Mouse (Mus musculus): ENCODE data around the gene Nfib. TPM values are rescaled to one million over a fixed set of nuclear protein-coding genes. Genes with fewer than 3 reads are reported as not detected.

Nfib gene
- total RNA-seq, 2 experiments from 2014 or later = 119 to 122 TPM

GRCm38 (mm10) chr4:82415817-82416216 lies 289.7 kb downstream of the Nfib start:
- DNase-seq (ENCODE audit: low spot score) = no peak
- intact Hi-C loops (cut with DNase I) = no loop called here

DNA sequence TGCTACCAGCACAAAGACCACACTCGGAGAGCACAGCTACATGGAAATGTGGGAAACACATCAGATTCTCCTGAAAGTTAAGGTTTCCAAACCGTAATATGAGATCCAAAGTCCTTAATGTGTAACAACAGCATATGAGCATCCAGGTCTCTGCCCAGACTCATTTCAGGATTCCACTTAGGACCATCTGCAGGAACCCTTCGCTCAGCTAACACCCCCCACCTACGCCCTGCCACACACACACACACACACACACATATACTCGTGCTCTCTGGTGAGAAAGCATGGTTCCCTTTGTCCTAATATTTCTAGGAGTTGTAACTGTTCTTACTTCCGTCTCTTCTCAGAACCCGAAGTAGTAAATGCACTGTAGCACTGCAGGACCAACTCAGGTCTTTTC lies 292.9 kb downstream of the Nfib start:
- intact Hi-C loops (cut with DNase I) = no loop called here
- DNase-seq (ENCODE audit: low spot score) = no peak

GRCm38 (mm10) chr4:82411965-82412364 lies 293.6 kb downstream of the Nfib start:
- DNase-seq (ENCODE audit: low spot score) = no peak
- intact Hi-C loops (cut with DNase I) = no loop called here

DNA sequence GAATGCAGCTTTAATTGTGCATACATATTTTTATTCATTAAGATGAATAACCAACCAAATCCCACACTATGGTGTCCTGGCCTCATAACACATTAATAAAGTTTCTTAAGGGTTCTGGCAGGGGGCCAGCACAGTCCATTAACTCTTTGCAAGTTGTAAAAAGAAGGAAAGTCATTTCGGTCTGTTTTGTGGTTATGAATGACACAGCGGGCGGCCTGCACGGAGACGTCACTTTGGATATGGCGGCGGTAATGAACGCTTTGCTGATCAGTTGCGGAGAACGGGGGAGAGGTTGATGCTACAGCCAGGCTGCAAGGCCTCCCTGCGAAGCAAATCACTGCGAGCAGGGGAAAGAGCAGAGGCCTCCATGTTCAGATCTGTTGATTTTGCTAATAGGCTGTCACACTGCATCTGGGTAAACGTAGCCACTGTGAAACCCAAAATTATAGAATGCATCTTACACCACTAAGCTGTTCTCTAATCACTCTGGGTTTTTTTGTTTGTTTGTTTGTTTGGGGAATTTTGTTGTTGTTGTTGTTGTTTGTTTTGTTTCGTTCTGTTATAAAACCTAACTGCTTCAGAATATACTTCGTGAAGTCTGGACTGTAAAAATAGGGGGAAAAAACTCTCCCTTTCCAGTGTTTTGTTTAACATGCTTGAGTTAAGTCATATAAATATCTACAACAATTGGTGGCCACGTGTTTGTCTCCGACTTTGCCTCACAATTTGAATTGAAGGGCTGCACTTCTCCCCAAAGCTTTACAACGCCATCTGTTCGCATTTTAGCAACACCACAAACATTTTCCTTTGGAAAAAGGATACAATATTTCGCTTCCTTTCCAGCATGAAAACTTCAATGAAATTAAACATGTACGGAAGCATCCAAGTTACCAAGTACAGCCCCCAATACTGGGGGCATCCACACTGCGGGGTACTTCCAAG lies 296.8 kb downstream of the Nfib start:
- no peak for DNase-seq (ENCODE audit: low spot score)
- intact Hi-C loops (cut with DNase I) = no loop called here

- intact Hi-C loops (cut with DNase I) = no loop called here
- DNase-seq (ENCODE audit: low spot score) = no peak
Observed at GRCm38 (mm10) chr4:82406511-82406910, 299.0 kb downstream of the Nfib start.

GRCm38 (mm10) chr4:82405791-82406190 lies 299.8 kb downstream of the Nfib start:
- intact Hi-C loops (cut with DNase I) = no loop called here
- no peak for DNase-seq (ENCODE audit: low spot score)

GRCm38 (mm10) chr4:82403975-82404651 lies 301.4 kb downstream of the Nfib start:
- intact Hi-C loops (cut with DNase I) = loop anchor here (5.0 kb wide), 1 partner anchor 98 kb away; no protein-coding TSS in a partner anchor
- DNase-seq (ENCODE audit: low spot score) = peak; percentile 51

GRCm38 (mm10) chr4:82402666-82403065 lies 302.9 kb downstream of the Nfib start:
- no peak for DNase-seq (ENCODE audit: low spot score)
- intact Hi-C loops (cut with DNase I) = loop anchor here (5.0 kb wide), 1 partner anchor 100 kb away; no protein-coding TSS in a partner anchor

DNA sequence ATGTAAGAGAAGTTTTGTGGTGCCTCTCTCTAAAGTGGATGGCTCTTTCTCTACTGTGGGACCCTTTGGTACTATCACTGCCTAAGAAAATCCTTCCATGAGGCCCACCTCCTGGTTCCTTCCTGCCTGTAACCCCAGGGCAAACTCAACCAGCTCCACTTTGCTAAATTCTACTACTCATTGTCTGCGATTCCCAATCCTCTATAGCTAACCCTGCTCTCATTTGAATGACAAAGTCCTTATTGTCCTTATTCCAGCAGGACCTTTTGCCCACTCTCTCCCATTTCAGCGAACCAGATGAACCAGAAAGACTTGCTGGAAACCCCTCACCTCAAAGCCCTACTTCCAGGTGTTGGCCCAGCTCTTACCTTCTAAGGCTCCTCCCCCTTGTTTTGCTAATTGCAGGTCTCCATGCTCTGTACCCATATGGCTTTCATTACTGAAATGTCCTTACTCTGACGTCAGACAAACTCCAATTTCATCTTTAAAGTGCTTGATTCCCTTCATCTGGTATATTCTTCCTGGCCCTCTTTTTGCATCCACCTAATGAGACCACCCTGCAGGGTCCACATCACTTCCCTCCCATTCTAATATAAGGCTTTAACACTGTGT lies 304.0 kb downstream of the Nfib start:
- DNase-seq (ENCODE audit: low spot score) = no peak
- intact Hi-C loops (cut with DNase I) = loop anchor here (2.0 to 5.0 kb wide), 2 partner anchors 43 to 101 kb away; no protein-coding TSS in a partner anchor

DNA sequence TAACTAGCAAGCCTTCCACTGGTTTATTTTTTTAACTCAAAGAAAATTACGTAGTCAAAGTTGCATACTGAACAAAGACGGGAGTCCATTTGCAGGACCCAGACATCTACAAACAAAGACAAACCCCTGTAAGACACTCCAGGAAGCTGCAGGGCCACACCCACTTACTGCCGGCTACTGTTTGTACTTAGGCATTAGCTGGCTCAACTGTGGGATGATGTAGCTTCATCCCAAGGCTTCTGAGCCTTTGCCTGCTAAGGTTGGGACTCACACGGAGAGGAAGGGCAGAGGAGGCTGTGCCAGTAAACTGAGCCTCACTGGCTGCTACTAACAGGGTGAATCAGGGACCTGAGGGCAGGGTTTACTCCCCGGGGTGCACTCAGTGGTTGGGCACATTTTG lies 305.0 kb downstream of the Nfib start:
- intact Hi-C loops (cut with DNase I) = loop anchor here (2.0 to 5.0 kb wide), 2 partner anchors 44 to 102 kb away; no protein-coding TSS in a partner anchor
- DNase-seq (ENCODE audit: low spot score) = peak; percentile 24

DNA sequence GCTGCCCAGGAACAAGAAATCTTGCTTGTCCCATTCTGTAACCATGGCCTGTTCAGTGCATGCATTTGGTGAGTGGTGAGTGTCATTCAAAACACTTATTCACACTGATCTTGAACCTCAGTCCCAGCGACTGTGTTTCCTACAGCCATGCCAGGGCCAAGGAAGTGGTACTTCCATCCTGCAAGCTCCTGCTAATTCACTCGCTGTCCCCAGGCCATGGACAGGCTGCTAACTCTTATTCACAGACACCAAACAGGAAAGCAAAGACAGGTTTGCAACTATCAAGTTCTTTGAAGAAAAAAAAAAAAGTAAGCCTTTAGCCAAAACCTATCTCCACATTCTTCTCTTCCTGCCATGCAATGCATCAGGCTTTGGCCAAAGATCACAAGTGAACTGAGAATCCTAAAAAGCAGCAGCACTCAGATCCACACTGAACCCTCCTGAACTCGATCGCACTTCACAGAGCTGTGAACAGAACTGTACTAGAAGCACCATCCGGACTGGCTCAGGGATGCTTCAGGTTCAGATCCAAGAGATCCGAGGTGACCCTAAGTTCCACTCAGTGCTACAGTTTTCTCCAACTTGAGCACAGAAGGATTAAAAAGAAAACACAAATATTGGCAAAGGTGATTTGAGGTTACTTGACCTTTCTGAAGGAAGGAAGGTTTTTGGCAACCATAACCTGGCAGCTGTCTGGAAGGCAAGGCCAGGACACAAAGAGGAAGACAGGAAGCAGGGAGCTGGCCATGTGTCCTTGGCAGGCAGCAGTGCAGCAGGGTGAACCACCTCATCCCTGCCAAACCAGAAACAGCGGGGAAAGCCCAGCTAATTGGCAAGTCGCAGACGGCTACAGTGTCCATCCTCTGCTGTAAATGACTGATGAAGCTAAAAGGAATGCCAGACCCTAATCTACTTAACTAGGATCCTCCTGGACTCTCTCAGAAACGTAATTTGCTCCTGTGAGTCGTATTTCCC lies 305.9 kb downstream of the Nfib start:
- intact Hi-C loops (cut with DNase I) = loop anchor here (2.0 to 10.0 kb wide), 4 partner anchors 37 to 103 kb away; no protein-coding TSS in a partner anchor
- DNase-seq (ENCODE audit: low spot score) = peak; percentile 69

DNA sequence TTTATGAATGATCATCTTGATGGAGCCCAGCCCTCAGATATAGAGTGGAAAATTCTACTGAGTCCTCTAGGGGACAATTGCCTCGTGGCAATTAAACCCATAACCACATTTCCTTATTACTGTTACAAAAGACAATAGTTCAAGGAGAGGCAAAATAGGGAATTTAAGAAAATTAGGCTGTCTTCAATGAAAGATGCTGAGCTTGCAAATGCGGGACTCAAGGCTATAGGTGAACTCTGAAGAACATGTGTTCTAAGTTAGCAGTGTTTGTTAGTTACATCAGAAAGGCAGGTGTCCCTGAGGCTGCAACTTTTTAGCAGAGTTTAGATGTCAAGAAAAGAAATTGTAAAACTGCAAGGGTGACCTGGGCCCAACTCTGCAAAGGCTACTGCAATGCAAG lies 307.3 kb downstream of the Nfib start:
- no peak for DNase-seq (ENCODE audit: low spot score)
- intact Hi-C loops (cut with DNase I) = loop anchor here (2.0 to 10.0 kb wide), 2 partner anchors 35 to 63 kb away; no protein-coding TSS in a partner anchor

- DNase-seq (ENCODE audit: low spot score) = no peak
- intact Hi-C loops (cut with DNase I) = loop anchor here (10.0 kb wide), 1 partner anchor 62 kb away; no protein-coding TSS in a partner anchor
Observed at GRCm38 (mm10) chr4:82396805-82397204, 308.7 kb downstream of the Nfib start.

GRCm38 (mm10) chr4:82396003-82396402 lies 309.5 kb downstream of the Nfib start:
- intact Hi-C loops (cut with DNase I) = loop anchor here (10.0 kb wide), 1 partner anchor 61 kb away; no protein-coding TSS in a partner anchor
- no peak for DNase-seq (ENCODE audit: low spot score)

DNA sequence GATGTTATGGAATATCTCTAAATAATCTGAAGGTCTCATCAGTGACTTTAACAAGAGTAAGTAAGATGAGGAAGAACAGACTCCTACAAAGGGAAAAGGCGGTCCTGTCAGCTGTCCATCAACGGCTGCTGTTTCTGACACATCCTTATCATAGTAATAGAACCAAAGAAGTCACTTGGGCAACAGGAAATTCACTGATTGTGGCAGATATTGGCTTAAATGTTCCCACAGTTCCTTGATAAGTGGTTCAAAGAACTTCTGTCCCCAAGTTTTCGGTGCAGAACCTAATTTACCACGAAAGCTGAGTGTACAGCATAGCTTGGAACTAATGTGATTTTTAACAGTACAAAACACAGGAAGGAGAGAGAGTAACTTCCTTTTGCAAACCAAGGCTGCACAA lies 311.2 kb downstream of the Nfib start:
- DNase-seq (ENCODE audit: low spot score) = no peak
- intact Hi-C loops (cut with DNase I) = loop anchor here (10.0 kb wide), 1 partner anchor 60 kb away; no protein-coding TSS in a partner anchor

DNA sequence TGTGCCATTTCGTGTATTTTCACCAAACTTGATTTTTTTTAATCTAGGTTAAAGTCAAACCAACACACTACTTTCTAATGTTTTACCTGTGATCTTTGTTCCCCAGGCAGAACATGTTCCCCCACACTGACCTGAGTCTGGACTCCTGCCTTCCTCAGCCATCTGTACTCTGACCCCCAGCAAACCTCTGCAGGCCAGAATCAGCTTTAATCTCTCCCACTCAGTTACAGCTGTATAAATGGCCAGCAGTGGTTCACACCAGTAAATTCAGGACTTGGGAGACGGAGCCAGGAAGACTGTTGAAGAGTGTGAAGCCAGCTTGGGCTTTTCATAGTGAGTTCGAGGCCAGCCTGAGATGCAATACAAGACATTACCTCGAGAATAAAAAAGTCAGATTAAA lies 312.5 kb downstream of the Nfib start:
- intact Hi-C loops (cut with DNase I) = loop anchor here (10.0 kb wide), 1 partner anchor 58 kb away; no protein-coding TSS in a partner anchor
- DNase-seq (ENCODE audit: low spot score) = no peak

DNA sequence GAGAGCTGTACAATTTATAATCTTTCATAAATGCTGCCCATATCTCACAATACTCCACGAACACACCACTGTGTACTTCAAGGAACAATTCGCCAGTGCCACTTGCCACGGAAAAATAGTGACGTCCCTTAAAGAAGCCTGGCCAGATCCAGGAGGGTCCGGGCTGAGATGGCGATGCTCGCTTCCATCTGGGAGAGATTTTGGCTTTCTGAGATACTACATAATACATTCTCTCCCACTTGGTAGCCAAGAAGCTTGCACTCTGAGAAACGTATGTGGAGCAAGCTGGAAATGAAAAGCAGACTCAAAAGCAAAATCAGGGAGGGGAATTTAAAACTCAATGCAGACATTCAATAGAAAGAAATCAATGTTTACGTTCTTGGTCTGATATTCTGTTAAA lies 313.1 kb downstream of the Nfib start:
- intact Hi-C loops (cut with DNase I) = loop anchor here (10.0 kb wide), 1 partner anchor 58 kb away; no protein-coding TSS in a partner anchor
- no peak for DNase-seq (ENCODE audit: low spot score)

DNA sequence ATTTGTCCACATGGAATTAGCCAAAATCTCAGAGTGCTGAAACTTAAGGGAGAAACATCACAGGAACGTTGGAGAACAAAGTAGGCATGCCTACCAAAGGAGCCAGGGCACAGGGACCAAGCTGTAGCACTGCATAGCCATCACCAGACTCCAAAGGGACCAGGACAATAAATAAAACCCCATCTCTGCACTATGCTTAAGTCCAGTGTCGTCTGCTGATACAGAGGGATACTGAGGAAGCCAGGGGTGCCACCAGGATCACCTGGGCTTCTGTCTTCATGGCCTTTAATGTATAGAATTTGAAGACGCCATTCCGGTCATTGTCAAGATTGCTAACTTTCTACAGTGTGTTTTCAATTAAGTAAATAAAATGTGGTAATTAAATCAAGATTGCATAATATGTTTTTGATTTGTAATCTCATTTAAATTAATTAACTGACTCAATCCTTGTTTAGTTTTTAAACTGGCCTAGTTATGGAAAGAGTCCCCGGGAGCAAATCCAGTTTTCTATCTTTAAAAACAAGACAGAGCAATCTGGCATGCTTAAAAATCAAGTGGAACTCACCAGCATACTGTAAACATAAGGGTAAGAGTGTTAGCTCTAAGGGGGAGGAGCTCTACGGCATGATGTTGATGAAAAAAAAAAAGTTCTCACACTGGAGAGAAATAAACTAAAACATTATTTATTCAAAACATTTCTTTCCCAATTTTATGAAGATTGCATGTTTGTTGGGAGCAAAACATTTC lies 313.7 kb downstream of the Nfib start:
- intact Hi-C loops (cut with DNase I) = loop anchor here (10.0 kb wide), 1 partner anchor 57 kb away; no protein-coding TSS in a partner anchor
- DNase-seq (ENCODE audit: low spot score) = no peak
